Mouse (Mus musculus): Measurements from ENCODE around the gene Proser3.

- TF ChIP-seq POLR2A (IDR thresholded peaks at IDR 0.05; ENCODE audit: low read depth, low read length) (no peak), CTCF (IDR thresholded peaks at IDR 0.05; ENCODE audit: extremely low read depth, insufficient read depth, insufficient read length, insufficient replicate concordance) (no peak)
Measured at GRCm38 (mm10) chr7:30572969-30573368, 20.9 kb upstream of the Proser3 start.
